Mouse (Mus musculus): Measurements from ENCODE around the gene Hsd17b13.

GRCm38 (mm10) chr5:103919497-103919896, 57.7 kb downstream of the Hsd17b13 start:
- TF ChIP-seq CTCF (IDR thresholded peaks at IDR 0.05; ENCODE audit: extremely low read depth, insufficient read depth, insufficient read length, insufficient replicate concordance), result no peak
- TF ChIP-seq POLR2A (IDR thresholded peaks at IDR 0.05; ENCODE audit: low read depth, low read length), result no peak
